Mouse (Mus musculus): ENCODE data around the gene Btc. TPM values are rescaled to one million over a fixed set of nuclear protein-coding genes. Genes with fewer than 3 reads are reported as not detected.

Gene Btc
- total and polyA plus RNA-seq, 3 experiments: 0.09 to 0.12 TPM; not detected in 1

DNA sequence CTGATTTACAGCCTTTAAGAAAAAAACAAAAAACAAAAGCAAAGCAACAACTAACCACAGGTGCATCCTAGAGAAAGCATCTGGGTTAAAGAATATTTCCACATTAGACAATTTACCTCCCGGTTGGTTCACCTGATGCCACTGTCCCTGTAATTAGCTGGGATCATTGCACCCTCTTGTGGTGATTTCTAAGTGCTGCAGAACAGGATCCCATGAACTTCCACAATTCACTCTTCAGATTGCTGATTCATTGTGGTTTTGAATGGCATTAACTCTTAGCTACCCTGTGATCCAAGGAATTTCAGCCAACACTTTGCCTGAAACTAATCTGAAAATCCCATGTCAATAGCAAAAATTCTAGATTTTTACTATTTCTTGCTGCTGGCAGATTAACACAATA, 94.9 kb downstream of the Btc start:
- no peak for TF ChIP-seq SIN3A (IDR thresholded peaks at IDR 0.05; ENCODE audit: low read length)
- peak; percentile 88 for TF ChIP-seq RAD21 (IDR thresholded peaks at IDR 0.05; ENCODE audit: low read depth, low read length)
- peak; percentile 29; the same call in 1 of the 2 replicates for TF ChIP-seq ZC3H11A (IDR thresholded peaks at IDR 0.05; ENCODE audit: low read depth, low read length)
- peak; percentile 74 to 92 for TF ChIP-seq CTCF (conservative IDR thresholded peaks at IDR 0.05 in 1 of 2, IDR thresholded peaks at IDR 0.05 in 1 of 2; ENCODE audit: low read depth in 2 of 2, low read length in 2 of 2)
- TF ChIP-seq SMC3 (IDR thresholded peaks at IDR 0.05; ENCODE audit: low read depth, low read length): peak; percentile 78
- no peak for TF ChIP-seq USF1 (IDR thresholded peaks at IDR 0.05; ENCODE audit: low read depth, low read length)
- no peak overlapping the region for H3K4me2 ChIP-seq (ENCODE audit: insufficient read depth, low read depth, poor library complexity, severe bottlenecking)
- no peaks in the 10 kb centered on the region for H3K79me2 ChIP-seq (replicated peaks; ENCODE audit: control insufficient read depth, extremely low read depth, insufficient read depth, poor library complexity, severe bottlenecking)
- no peaks in the 10 kb centered on the region for H3K4me1 ChIP-seq (ENCODE audit: control insufficient read depth in 1 of 2, insufficient read depth in 2 of 2)
- H3K9me3 ChIP-seq (replicated peaks; ENCODE audit: low read length): no peaks in the 10 kb centered on the region
- no peak overlapping the region for H3K27ac ChIP-seq (ENCODE audit: insufficient read depth, low read depth)
- dilution Hi-C loops (cut with MboI; ENCODE audit: extremely low pct_ligation_motif_present, extremely low pct_unique_long_range_greater_than_20kb, low sequenced_read_pairs) (no loop called here), in situ Hi-C loops (cut with MboI; ENCODE audit: low pct_ligation_motif_present, low pct_unique_long_range_greater_than_20kb, low sequenced_read_pairs) (loop anchor here (10.0 to 25.0 kb wide), 2 partner anchors 271 to 333 kb away; partner anchors contain the start of gene Epgn)
- no peaks in the 10 kb centered on the region for H3K36me3 ChIP-seq (replicated peaks in 1 of 2; ENCODE audit: control insufficient read depth in 1 of 2, insufficient read depth in 1 of 2, low read length in 1 of 2)
- DNase-seq (ENCODE audit: extremely low read depth): peak; percentile 59
- no peak overlapping the region for H3K9ac ChIP-seq (ENCODE audit: insufficient read depth, low read depth)
- H3K27me3 ChIP-seq (replicated peaks): no peaks in the 10 kb centered on the region
- H3K4me3 ChIP-seq (replicated peaks in 1 of 3; ENCODE audit: low read depth in 2 of 3, low read length in 2 of 3, poor library complexity in 1 of 3): no peak overlapping the region

Other genes starting within 250 kb of the Btc start
- gene Parm1, start 114.6 kb upstream of the Btc start, total RNA-seq (2012; rRNA removed): 0.38 and 0.85 TPM in 2 replicates
- gene Parm1, start 114.6 kb upstream of the Btc start, total RNA-seq (2014; rRNA removed): 0.66 and 0.90 TPM in 2 replicates
- 2.0 and 2.6 TPM in 2 replicates for gene Parm1, start 114.6 kb upstream of the Btc start, polyA plus RNA-seq (2012; ENCODE audit: insufficient read length, low read depth)